ENCODE assay signal across 8 mouse cellular contexts in the genomic region with DNA sequence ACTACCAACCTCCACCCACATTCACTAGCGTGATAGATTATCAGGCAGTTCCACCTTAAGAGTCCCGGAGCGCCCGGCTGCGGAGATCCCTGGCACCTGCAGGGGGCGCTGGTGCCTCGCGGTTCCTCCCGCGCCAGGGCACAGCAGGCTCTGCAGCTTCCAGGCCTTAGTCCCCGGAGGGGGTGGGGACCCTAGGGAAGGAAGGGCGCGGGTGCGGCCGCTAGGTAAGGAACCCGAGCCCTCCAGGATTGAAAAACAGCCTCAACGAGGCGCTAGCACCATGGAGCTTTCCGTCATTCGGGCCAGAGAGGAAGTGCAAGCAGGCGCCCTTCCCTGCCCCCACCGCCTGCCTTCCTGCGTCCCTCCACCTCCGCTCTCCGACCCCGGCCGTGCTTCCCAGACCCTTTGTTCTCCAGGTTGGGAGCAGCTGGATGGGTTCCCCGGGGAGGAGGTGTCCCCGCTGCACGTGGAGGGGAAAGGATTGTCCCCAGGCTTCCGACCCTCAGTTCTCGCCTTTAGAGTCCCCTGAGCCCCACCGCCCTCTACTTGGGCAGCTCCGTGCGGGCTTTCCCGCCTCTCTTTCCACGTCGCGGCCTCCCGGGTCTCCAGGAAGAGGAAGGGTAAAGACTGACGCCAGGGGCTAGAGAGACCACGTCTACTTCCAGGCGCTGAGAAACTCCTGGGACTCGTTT. TPM values are rescaled to one million over a fixed set of nuclear protein-coding genes. Genes with fewer than 3 reads are reported as not detected.
DNase-seq lines count a peak whose midpoint lies in the region; ATAC-seq and TF ChIP-seq lines count a peak whose summit lies in the region.

No protein-coding gene starts in this region.

- H3K27ac ChIP-seq in ES-E14 (ENCODE audit: insufficient read depth, low read depth, low read length, poor library complexity, severe bottlenecking): peak overlapping the region; percentile 78
- H3K27ac ChIP-seq in forebrain, embryonic 16.5 days (ENCODE audit: low read length): peak overlapping the region; percentile 98
- H3K27ac ChIP-seq in lung, embryonic 15.5 days: peak overlapping the region; percentile 99

- under 1% methylated on average over 43 of the region's 44 CpGs for whole genome bisulfite sequencing in forebrain, embryonic 16.5 days
- under 1% methylated on average over 44 of the region's 44 CpGs for WGBS in lung, embryonic 15.5 days

- H3K36me3 ChIP-seq in ES-E14 (ENCODE audit: control insufficient read depth, insufficient read depth, low read length, poor library complexity, severe bottlenecking): no peaks in the 10 kb centered on the region
- no peaks in the 10 kb centered on the region for H3K36me3 ChIP-seq in forebrain, embryonic 16.5 days (ENCODE audit: control insufficient read depth, insufficient read depth)
- no peaks in the 10 kb centered on the region for H3K36me3 ChIP-seq in lung, embryonic 15.5 days

- H3K4me2 ChIP-seq in forebrain, embryonic 16.5 days (ENCODE audit: low read length): peak overlapping the region; percentile 61
- peak overlapping the region; percentile 94 for H3K4me2 ChIP-seq in lung, embryonic 15.5 days

- no peaks in the 10 kb centered on the region for H3K9me3 ChIP-seq in ES-E14 (ENCODE audit: control insufficient read depth, insufficient read depth, low read depth, low read length)
- H3K9me3 ChIP-seq in forebrain, embryonic 16.5 days (ENCODE audit: control insufficient read depth, low read length): no peaks in the 10 kb centered on the region
- no peaks in the 10 kb centered on the region for H3K9me3 ChIP-seq in lung, embryonic 15.5 days

- peaks cover 2 to 3% of the 10 kb centered on the region in 2 experiments for H3K4me1 ChIP-seq in ES-E14 (ENCODE audit: control insufficient read depth in 2 of 2, insufficient read depth in 2 of 2, low read length in 2 of 2, poor library complexity in 1 of 2)
- peaks cover 38% of the 10 kb centered on the region for H3K4me1 ChIP-seq in forebrain, embryonic 16.5 days (replicated peaks; ENCODE audit: control insufficient read depth, insufficient read depth, low read length)
- H3K4me1 ChIP-seq in lung, embryonic 15.5 days: peaks cover 31% of the 10 kb centered on the region

- DNase-seq in ES-E14 (ENCODE audit: low read depth, low spot score): peak; percentile 96
- peak; percentile 92 for DNase-seq in cerebellum, adult 11-12 months
- DNase-seq in heart, postnatal 4 days: peak; percentile 97
- peak; percentile 88 to 94 for DNase-seq in layer of hippocampus, adult 8-10 months (ENCODE audit: low spot score in 2 of 2)
- DNase-seq in ovary, adult 18-20 months (ENCODE audit: low spot score): peak; percentile 89
- DNase-seq in thymus, postnatal 0 days (ENCODE audit: low spot score): peak; percentile 93

- ATAC-seq in forebrain, embryonic 16.5 days: peak; percentile 86
- peak; percentile 90 for ATAC-seq in lung, embryonic 15.5 days (ENCODE audit: borderline replicate concordance, extremely low read depth, low FRiP score, low TSS enrichment)

- no peaks in the 10 kb centered on the region for H3K27me3 ChIP-seq in forebrain, embryonic 16.5 days (replicated peaks; ENCODE audit: control insufficient read depth, insufficient read depth, low read length)
- no peaks in the 10 kb centered on the region for H3K27me3 ChIP-seq in lung, embryonic 15.5 days

- peak overlapping the region; percentile 63 to 76 for H3K4me3 ChIP-seq in ES-E14 (ENCODE audit: insufficient read depth in 1 of 2, low read depth in 1 of 2, low read length in 2 of 2, poor library complexity in 1 of 2, severe bottlenecking in 1 of 2)
- H3K4me3 ChIP-seq in forebrain, embryonic 16.5 days (replicated peaks; ENCODE audit: low read length): peak overlapping the region; percentile 70
- peak overlapping the region; percentile 61 for H3K4me3 ChIP-seq in lung, embryonic 15.5 days

- H3K9ac ChIP-seq in ES-E14 (ENCODE audit: insufficient read depth, low read depth, low read length, poor library complexity, severe bottlenecking): peak overlapping the region; percentile 82
- H3K9ac ChIP-seq in forebrain, embryonic 16.5 days (replicated peaks; ENCODE audit: low read depth, low read length): peak overlapping the region; percentile 86
- peak overlapping the region; percentile 93 for H3K9ac ChIP-seq in lung, embryonic 15.5 days

- in situ Hi-C loops in ES-E14 (cut with MboI; ENCODE audit: low sequenced_read_pairs in 2 of 2, unreplicated experiment in 2 of 2): loop anchor here in 1 of 2 experiments (25.0 kb wide), 1 partner anchor 1410 kb away; a partner anchor contains a TSS

TF ChIP-seq in ES-E14, 5 proteins besides CTCF, POLR2A, EP300 and RAD21:
- TF ChIP-seq HCFC1 (IDR thresholded peaks at IDR 0.05; ENCODE audit: borderline replicate concordance, insufficient read depth, low read length) (peak; percentile 67), ZC3H11A (IDR thresholded peaks at IDR 0.05; ENCODE audit: borderline replicate concordance, low read depth, low read length) (peak; percentile 92), ZNF384 (IDR thresholded peaks at IDR 0.05; ENCODE audit: low read depth, low read length) (no peak)

RNA-seq across cellular contexts. Expression of a gene that starts 9.9 kb away (rescaled TPM):
- 1.9 and 6.2 TPM in 2 replicates for total RNA-seq in ES-E14 (2012; rRNA removed)
- polyA plus RNA-seq in forebrain, embryonic 16.5 days (2015; fragmentation: Nextera tagmentation; extraction: Ambion mirVana): 9.6 and 14.1 TPM in 2 replicates
- total RNA-seq in heart, postnatal 4 days (2021): 1 to 10 TPM; 4.7 to 5.0 TPM
- total RNA-seq in layer of hippocampus, adult 8-10 months (2022): 1 to 10 TPM; 3.8 to 6.3 (median 5.1) TPM
- 12.5 and 13.6 TPM in 2 replicates for polyA plus RNA-seq in lung, embryonic 15.5 days (2015; fragmentation: Nextera tagmentation; extraction: Ambion mirVana)
- 2.6 and 3.3 TPM in 2 replicates for polyA plus RNA-seq in thymus, postnatal 0 days (2015; fragmentation: Nextera tagmentation; extraction: Ambion mirVana)

RNA-seq across cellular contexts. Expression of a gene that starts 21.3 kb away (rescaled TPM):
- 0.63 and 2.6 TPM in 2 replicates for total RNA-seq in ES-E14 (2012; rRNA removed)
- polyA plus RNA-seq in forebrain, embryonic 16.5 days (2015; fragmentation: Nextera tagmentation; extraction: Ambion mirVana): 9.8 and 13.4 TPM in 2 replicates
- 1 to 10 TPM; 6.3 to 7.2 TPM for total RNA-seq in heart, postnatal 4 days (2021)
- 10 to 100 TPM; 12.9 to 16.1 (median 13.9) TPM for total RNA-seq in layer of hippocampus, adult 8-10 months (2022)
- polyA plus RNA-seq in lung, embryonic 15.5 days (2015; fragmentation: Nextera tagmentation; extraction: Ambion mirVana): 7.2 and 8.4 TPM in 2 replicates
- 0.65 and 0.77 TPM in 2 replicates for polyA plus RNA-seq in thymus, postnatal 0 days (2015; fragmentation: Nextera tagmentation; extraction: Ambion mirVana)

RNA-seq across cellular contexts. Expression of a gene that starts 27.4 kb away (rescaled TPM):
- 39.7 and 40.7 TPM in 2 replicates for total RNA-seq in ES-E14 (2012; rRNA removed)
- 53.8 and 56.0 TPM in 2 replicates for polyA plus RNA-seq in forebrain, embryonic 16.5 days (2015; fragmentation: Nextera tagmentation; extraction: Ambion mirVana)
- 10 to 100 TPM; 41.5 to 44.3 TPM for total RNA-seq in heart, postnatal 4 days (2021)
- total RNA-seq in layer of hippocampus, adult 8-10 months (2022): 10 to 100 TPM; 52.2 to 67.9 (median 61.5) TPM
- 58.9 and 59.4 TPM in 2 replicates for polyA plus RNA-seq in lung, embryonic 15.5 days (2015; fragmentation: Nextera tagmentation; extraction: Ambion mirVana)
- 53.2 and 70.2 TPM in 2 replicates for polyA plus RNA-seq in thymus, postnatal 0 days (2015; fragmentation: Nextera tagmentation; extraction: Ambion mirVana)

RNA-seq across cellular contexts. Expression of a gene that starts 30.8 kb away (rescaled TPM):
- not detected in 2 replicates for total RNA-seq in ES-E14 (2012; rRNA removed)
- not detected in 2 replicates for polyA plus RNA-seq in forebrain, embryonic 16.5 days (2015; fragmentation: Nextera tagmentation; extraction: Ambion mirVana)
- not detected for total RNA-seq in heart, postnatal 4 days (2021)
- total RNA-seq in layer of hippocampus, adult 8-10 months (2022): not detected
- polyA plus RNA-seq in lung, embryonic 15.5 days (2015; fragmentation: Nextera tagmentation; extraction: Ambion mirVana): not detected in 2 replicates
- not detected in 2 replicates for polyA plus RNA-seq in thymus, postnatal 0 days (2015; fragmentation: Nextera tagmentation; extraction: Ambion mirVana)

Comparison
In these comparisons a context has a peak if more than half of its experiments do, and no peak if none do; other contexts are left out.
1. Peak in every context shown above with its lines: DNase-seq, ATAC-seq, H3K4me3 ChIP-seq and H3K27ac ChIP-seq.